Mouse (Mus musculus) liver (tissue): ENCODE data around the gene Ift81.
"Not testable (repeated sequence)": the region's sequence is repeated elsewhere in the genome, so short reads cannot be mapped to it uniquely, and the experiment has no call there.

ENCODE experiments used
- DNase-seq: peaks from one replicate; pipeline ENCODE4 v3.0.0-alpha.2; 2020; ENCODE audit warnings: mixed read lengths

Ift81 gene

GRCm38 (mm10) chr5:122613908-122614732 is at the start of gene Ift81:
TSS of gene Ift81 (minus strand) at chr5:122614518.
- DNase-seq: peak; percentile 90

DNA sequence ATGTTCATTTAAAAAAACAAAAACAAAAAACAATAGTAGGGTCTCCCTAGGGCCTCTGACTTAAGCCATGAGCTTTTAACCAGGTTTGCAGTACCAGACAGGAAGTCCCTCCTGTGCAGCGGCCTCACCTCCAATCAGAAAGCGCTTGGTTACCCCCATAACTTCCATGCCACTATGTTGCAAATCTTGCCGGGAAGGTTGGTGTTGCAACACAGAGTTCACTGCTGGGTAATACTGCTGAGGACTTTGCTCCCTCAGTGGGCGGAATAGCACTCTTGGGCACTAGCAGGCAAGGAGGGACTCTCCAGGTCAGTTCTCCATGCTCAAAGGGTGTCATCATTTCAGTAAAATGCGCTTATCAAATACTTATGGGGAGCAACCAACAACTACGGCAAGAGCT is 48.2 kb upstream of the Ift81 start:
- DNase-seq: peak; percentile 35

DNA sequence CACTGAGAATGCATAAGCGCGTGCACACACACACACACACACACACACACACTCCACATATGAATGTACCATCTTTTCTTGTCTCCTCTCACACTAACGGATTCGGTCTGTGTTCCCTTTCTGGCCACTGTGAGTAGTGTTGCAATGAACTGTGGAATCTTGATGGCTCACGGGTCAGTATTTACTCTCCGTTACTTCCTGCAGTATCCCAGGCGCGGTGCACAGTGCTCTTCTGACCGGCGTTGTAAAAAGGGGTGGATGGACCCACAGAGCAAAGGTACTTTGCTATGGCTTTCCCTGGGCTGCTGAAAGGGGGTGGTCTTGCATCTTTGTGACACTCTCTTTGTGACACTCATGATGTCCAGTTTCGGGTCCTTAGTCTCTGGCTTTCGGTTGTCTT is 42.5 kb upstream of the Ift81 start:
- DNase-seq: no peak

GRCm38 (mm10) chr5:122654268-122654573 is 39.9 kb upstream of the Ift81 start:
- no peak for DNase-seq

- DNase-seq: no peak
These were observed 39.3 kb upstream of the Ift81 start for GRCm38 (mm10) chr5:122653446-122654267.

DNA sequence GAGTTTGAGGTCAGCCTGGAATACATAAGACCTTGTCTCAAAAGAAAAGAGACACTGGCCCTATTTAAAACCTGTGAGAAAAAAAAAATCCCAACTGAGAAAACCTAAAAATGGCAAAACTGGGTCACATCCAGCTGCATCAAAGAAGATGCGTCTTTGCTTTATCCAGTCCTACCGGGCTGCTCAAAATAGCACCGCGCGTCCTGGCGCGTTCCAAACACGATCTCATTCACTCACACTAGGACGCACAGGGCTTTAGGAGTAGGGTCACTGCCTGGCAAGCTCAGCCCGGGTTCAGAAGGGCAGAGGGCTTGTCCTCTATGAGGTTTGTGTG is 38.8 kb upstream of the Ift81 start:
- no peak for DNase-seq

- peak; percentile 78 for DNase-seq
These were observed 38.2 kb upstream of the Ift81 start for GRCm38 (mm10) chr5:122652506-122652905.

DNA sequence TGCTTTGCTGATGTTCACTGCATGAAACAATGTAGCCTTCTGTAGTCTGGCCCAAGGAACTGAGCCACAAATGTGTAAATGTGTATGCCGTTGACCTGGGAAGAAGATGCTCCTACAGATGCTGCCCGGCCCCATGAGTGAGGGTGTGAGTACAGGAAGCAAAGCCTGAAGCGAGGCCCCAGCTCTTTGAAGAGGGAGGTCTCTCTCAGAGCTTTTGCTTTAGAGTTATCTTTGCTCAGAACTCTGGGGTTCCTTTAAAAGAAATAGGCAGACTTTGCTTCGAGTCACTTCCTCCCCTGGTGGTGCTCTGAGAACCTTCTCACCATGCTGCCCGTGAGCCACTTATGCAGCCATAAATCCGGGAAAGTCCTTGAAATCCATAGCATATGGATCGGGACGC is 35.8 kb upstream of the Ift81 start:
- DNase-seq: no peak

DNA sequence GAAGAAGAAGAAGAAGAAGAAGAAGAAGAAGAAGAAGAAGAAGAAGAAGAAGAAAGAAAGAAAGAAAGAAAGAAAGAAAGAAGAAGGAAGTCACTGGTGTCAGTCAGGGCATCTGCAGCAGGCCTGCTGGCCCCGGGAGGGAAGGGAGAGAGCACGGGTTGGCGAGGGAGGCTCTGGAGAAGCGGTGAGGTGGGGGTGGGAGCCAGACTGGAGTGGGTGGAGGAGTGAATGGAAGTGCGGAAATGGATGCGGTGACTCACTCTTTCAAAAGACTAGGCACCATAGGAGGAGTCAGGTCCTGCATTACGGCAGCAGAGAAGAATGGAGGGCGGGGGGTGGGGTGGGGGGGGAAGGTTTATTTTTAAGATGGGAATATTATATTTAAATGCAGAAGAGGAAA is 34.9 kb upstream of the Ift81 start:
- DNase-seq: no peak

DNA sequence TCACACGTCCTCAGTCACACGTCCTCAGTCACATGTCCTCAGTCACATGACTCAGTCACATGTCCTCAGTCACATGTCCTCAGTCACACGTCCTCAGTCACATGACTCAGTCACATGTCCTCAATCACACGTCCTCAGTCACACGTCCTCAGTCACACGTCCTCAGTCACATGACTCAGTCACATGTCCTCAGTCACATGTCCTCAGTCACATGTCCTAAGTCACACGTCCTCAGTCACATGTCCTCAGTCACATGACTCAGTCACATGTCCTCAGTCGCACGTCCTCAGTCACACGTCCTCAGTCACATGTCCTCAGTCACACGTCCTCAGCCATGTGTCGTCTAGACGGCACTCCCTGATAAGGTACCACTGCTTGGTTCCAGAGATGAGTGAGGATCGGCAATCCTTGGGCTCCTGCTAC is 33.6 kb upstream of the Ift81 start:
- not testable (repeated sequence) for DNase-seq

DNA sequence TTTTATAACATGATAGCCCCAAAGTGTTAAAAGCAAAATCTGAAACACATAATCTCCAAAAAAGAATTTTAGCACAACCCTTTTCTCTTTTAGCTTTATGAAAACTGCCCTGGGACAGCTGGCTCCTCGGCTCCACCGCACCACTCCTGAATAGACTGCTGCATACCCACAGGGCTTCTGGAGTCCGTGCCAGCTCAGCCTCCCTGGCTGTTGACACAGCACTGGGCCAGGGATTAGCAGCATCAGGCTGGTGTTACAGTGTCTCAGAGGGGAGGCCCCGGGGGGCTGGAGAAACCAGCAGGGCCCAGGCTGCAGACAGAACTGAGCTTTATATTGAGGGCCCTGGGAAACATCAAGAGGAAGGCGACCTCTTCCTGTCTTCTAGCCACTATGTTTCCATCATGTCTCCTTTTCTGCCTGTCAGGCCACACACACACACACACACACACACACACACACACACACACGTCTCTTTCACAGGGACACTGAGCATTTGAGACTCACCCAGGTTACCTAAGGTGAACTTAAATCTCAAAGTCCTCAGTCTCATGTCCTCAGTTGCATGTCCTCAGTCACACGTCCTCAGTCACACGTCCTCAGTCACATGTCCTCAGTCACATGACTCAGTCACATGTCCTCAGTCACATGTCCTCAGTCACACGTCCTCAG is 33.1 kb upstream of the Ift81 start:
- DNase-seq: no peak

- DNase-seq: no peak
These were observed 31.7 kb upstream of the Ift81 start for GRCm38 (mm10) chr5:122646050-122646449.

- DNase-seq: no peak
These were observed 31.0 kb upstream of the Ift81 start for GRCm38 (mm10) chr5:122645290-122645689.

DNA sequence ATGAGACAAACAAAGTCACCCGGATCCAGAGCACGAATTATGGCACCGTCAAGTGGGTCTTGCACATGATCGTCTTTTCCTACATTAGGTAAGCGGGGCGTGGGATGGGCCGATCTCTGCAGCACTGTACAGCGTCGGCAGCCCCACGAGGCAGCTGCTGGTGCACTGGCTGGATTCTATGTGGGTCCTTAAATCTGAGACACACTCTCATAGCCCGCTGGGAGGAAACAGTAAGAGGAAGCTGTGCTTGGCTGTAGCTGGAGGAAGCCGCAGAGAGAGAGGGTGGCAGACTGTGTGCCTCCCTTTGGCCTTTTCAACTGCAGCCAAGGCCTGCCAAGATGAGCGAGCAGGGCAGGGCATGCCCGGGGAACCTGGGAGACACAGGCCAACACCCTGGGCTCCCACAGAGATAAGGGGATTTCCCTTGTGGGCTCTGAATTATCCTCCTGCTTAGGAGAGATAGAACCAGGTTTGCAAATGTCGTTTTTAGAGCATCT is 29.8 kb upstream of the Ift81 start:
- peak; percentile 43 for DNase-seq

- DNase-seq: peak; percentile 50
These were observed 29.4 kb upstream of the Ift81 start, which contains the start of gene P2rx7 for GRCm38 (mm10) chr5:122643701-122644100. TSS of gene P2rx7 (plus strand) at chr5:122643911.

DNA sequence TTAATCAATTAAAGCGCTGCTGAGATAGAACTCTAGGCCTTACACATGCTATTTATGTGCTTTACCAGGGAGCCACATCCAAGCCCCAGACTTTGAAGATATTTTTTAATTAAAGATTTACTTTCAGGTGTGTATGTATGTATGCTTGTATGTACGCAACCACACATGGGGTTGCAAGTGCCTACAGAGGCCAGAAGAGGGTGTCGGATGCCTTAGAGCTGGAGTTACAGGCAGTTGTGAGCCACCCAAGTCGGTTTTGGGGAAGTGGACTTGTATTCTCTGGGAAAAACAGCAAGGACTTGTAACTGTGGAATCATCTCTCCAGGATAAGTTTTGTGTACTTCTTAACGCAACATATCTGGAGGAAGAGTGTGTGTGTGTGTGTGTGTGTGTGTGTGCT is 25.7 kb upstream of the Ift81 start:
- DNase-seq: no peak

DNA sequence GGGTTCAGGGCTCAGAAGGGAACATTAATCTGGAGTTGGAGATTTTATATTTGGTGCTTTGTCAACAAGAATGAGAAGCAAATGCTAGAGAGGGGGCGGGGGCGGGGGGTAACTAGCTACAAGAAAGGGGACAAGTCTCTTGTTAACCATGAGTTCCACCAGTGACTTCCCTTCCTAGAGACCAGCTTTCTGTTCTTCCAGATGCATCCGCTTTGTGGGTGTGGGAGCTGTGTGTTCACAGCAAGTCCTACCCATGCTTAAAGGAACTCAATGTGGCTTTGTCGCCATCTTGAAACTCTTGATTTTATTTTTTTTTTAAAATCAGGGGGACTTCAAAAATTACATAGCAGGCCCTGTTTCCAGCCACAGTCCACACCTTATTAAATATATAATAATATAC is 25.2 kb upstream of the Ift81 start:
- no peak for DNase-seq

DNA sequence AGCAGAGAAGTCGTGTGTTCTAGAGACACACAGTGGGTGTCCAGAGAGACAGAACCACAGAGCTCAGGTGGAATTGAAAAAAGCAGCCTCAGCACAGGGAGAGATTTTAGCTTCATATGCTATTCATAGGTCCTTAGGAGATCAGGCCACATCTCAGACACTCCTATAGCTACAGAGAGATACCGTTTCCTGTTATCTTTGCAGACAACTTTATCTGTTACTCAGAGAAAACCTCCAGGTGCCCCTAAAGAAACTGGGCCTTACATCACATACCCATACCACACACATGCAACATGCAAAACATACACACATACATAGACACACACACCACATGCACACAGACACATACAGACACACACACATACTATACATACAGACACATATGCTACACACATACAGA is 24.0 kb upstream of the Ift81 start:
- no peak for DNase-seq

DNA sequence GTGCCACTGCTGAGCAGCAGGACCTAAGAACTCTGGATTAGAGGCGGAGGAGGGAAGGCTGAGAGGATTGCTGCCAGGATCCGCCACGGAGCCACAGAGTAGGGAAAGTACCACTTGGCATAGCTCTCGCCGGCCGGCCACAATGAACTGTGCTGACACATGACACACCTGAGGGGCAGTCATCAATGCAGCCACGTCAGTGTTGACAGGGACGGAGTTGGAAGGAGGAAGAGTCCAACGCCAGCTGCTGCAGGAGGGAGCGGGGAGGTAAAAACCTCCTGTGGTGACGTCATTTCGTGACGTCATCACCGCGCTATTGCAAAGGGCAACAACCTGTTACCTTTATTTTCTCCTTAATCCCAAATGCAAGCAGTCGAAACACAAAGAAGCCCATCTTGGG is 22.6 kb upstream of the Ift81 start:
- peak; percentile 11 for DNase-seq

- DNase-seq: no peak
These were observed 22.0 kb upstream of the Ift81 start for GRCm38 (mm10) chr5:122636308-122636707.

DNA sequence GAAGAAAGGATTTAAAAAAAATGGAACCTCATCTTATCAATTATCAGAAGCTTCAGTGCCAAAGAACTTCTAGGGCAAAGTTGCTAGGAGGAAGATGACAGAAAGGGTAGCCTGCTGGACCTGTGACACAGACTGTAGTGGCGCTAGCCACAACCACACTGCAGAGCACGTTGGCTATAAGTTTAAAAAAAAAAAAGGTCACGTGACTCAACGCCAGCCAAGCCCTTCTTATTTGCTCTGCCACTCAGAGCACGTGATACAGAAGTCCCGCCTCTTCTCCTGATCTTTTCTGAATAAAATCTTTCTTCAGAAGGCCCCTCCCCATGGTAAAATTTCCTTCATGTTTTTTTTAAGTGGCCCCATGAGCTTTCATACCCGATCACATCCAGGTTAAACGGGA is 20.9 kb upstream of the Ift81 start:
- no peak for DNase-seq

GRCm38 (mm10) chr5:122627243-122627642 is 12.9 kb upstream of the Ift81 start:
- peak; percentile 84 for DNase-seq

GRCm38 (mm10) chr5:122625565-122626252 is 11.4 kb upstream of the Ift81 start:
- no peak for DNase-seq
